Mouse (Mus musculus) T-helper 1 cell (primary cell): ENCODE measurements at regions not wholly inside any gene's neighbourhood (a gene's known extent, or its start where the extent isn't known, plus 50 kb on each side); places are given as distances from the start of the nearest gene placed in this dataset.
"Not testable (repeated sequence)": the region's sequence is repeated elsewhere in the genome, so short reads cannot be mapped to it uniquely, and the experiment has no call there.

ENCODE experiments used
- in situ Hi-C: fragments of 300-600 bp; cut with MboI, MseI; formaldehyde crosslinking; loops from one replicate; pipeline ENCODE4 v1.15.1; 2025; ENCODE audit warnings: high pct_unique_total_duplicates

GRCm38 (mm10) chr9:6845281-6845680 is 339.0 kb downstream of the Dync2h1 start:
- in situ Hi-C loops = not testable (repeated sequence)

GRCm38 (mm10) chr9:6834936-6835335 is 349.3 kb downstream of the Dync2h1 start:
- in situ Hi-C loops = not testable (repeated sequence)

- in situ Hi-C loops = no loop called here
These were observed 349.8 kb downstream of the Dync2h1 start for GRCm38 (mm10) chr9:6834470-6834869.

GRCm38 (mm10) chr9:6832862-6833261 is 351.4 kb downstream of the Dync2h1 start:
- in situ Hi-C loops = no loop called here

- in situ Hi-C loops = not testable (repeated sequence)
These were observed 352.6 kb downstream of the Dync2h1 start for GRCm38 (mm10) chr9:6831642-6832041.

- in situ Hi-C loops = loop anchor here (5.0 kb wide), 1 partner anchor 1184 kb away; no protein-coding TSS in a partner anchor
These were observed 357.7 kb downstream of the Dync2h1 start for GRCm38 (mm10) chr9:6826581-6826980.

GRCm38 (mm10) chr9:6825609-6826008 is 358.6 kb downstream of the Dync2h1 start:
- in situ Hi-C loops = loop anchor here (5.0 kb wide), 1 partner anchor 1183 kb away; no protein-coding TSS in a partner anchor

GRCm38 (mm10) chr9:6823946-6824345 is 360.3 kb downstream of the Dync2h1 start:
- in situ Hi-C loops = not testable (repeated sequence)

- in situ Hi-C loops = no loop called here
These were observed 360.7 kb downstream of the Dync2h1 start for GRCm38 (mm10) chr9:6823536-6823935.

GRCm38 (mm10) chr9:6776671-6777070 is 407.6 kb downstream of the Dync2h1 start:
- in situ Hi-C loops = no loop called here

GRCm38 (mm10) chr9:6741478-6741877 is 442.8 kb downstream of the Dync2h1 start:
- in situ Hi-C loops = no loop called here

GRCm38 (mm10) chr9:6736411-6736810 is 447.8 kb downstream of the Dync2h1 start:
- in situ Hi-C loops = no loop called here

GRCm38 (mm10) chr9:6726411-6726810 is 456.8 kb upstream of the Ddi1 start:
- in situ Hi-C loops = no loop called here

- in situ Hi-C loops = loop anchor here (10.0 kb wide), 1 partner anchor 852 kb away; no protein-coding TSS in a partner anchor
These were observed 407.6 kb upstream of the Ddi1 start for GRCm38 (mm10) chr9:6677225-6677718.

- in situ Hi-C loops = no loop called here
These were observed 398.6 kb upstream of the Ddi1 start for GRCm38 (mm10) chr9:6668001-6668969.

GRCm38 (mm10) chr9:6665679-6666078 is 396.0 kb upstream of the Ddi1 start:
- in situ Hi-C loops = no loop called here

- in situ Hi-C loops = no loop called here
These were observed 382.8 kb upstream of the Ddi1 start for GRCm38 (mm10) chr9:6652267-6652994.

- in situ Hi-C loops = no loop called here
These were observed 382.1 kb upstream of the Ddi1 start for GRCm38 (mm10) chr9:6651572-6652236.

GRCm38 (mm10) chr9:6645796-6646309 is 376.2 kb upstream of the Ddi1 start:
- in situ Hi-C loops = no loop called here

- in situ Hi-C loops = no loop called here
These were observed 375.7 kb upstream of the Ddi1 start for GRCm38 (mm10) chr9:6645321-6645720.

GRCm38 (mm10) chr9:6617155-6617554 is 347.5 kb upstream of the Ddi1 start:
- in situ Hi-C loops = no loop called here
